8 mouse cellular contexts compared by ENCODE assay signal in the genomic region with DNA sequence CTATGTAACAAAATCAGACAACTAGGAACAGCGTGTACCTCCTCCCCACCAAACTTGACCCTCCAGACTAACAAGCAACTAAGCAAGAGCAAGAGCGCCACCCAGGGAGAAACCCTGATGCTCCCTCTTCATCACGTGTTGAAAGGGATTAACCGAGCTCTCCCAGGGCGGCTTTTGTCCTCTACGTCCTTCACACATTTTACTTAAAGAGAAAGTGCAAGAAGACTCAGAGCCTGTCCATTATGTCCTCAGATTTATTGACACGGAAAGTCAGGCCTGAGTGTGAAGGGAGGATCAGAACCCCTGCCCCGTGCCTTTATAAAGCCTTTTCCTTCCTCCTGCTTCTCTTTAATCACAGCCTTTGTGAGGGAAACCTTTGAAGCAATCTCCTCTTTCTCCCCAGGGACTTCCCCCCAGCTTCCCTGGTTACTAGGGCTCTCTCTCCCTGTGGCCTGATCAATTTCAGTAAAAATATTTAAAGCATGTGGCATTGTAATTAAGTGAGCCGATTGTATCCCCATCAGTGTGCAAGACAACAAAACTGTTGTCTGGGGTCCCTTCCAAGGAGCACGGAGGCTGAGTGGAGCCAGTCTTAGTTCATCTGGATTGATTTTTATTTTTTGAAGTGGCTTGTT.
DNase-seq lines count a peak whose midpoint lies in the region; ATAC-seq and TF ChIP-seq lines count a peak whose summit lies in the region.

No protein-coding gene starts in this region.

- no peaks in the 10 kb centered on the region for H3K36me3 ChIP-seq in forebrain, embryonic 11.5 days (ENCODE audit: control insufficient read depth, insufficient read depth, low read length)
- no peaks in the 10 kb centered on the region for H3K36me3 ChIP-seq in forebrain, embryonic 15.5 days
- H3K36me3 ChIP-seq in CH12.LX (replicated peaks in 1 of 2; ENCODE audit: control insufficient read depth in 1 of 2, insufficient read depth in 1 of 2, low read length in 1 of 2) = no peaks in the 10 kb centered on the region
- H3K36me3 ChIP-seq in heart, embryonic 12.5 days = no peaks in the 10 kb centered on the region

- in situ Hi-C loops in CH12.LX (cut with MboI; ENCODE audit: low pct_ligation_motif_present, low pct_unique_long_range_greater_than_20kb, low sequenced_read_pairs) = no loop called here

- no peak for TF ChIP-seq POLR2A in CH12.LX (IDR thresholded peaks at IDR 0.05; ENCODE audit: low read depth, low read length)

- no peak for TF ChIP-seq EP300 in CH12.LX (IDR thresholded peaks at IDR 0.05; ENCODE audit: low read length)

- TF ChIP-seq CTCF in CH12.LX (conservative IDR thresholded peaks at IDR 0.05 in 1 of 2, IDR thresholded peaks at IDR 0.05 in 1 of 2; ENCODE audit: low read depth in 2 of 2, low read length in 2 of 2) = peak in 1 of 2 experiments; percentile 60; a peak in 2 of 4 replicates

- no peak overlapping the region for H3K27ac ChIP-seq in forebrain, embryonic 11.5 days (ENCODE audit: low read depth, low read length)
- H3K27ac ChIP-seq in forebrain, embryonic 15.5 days (replicated peaks) = no peak overlapping the region
- no peak overlapping the region for H3K27ac ChIP-seq in CH12.LX (ENCODE audit: insufficient read depth, low read depth)
- H3K27ac ChIP-seq in heart, embryonic 12.5 days (ENCODE audit: poor library complexity, severe bottlenecking) = no peak overlapping the region

- H3K9me3 ChIP-seq in forebrain, embryonic 11.5 days (ENCODE audit: control insufficient read depth, low read length) = no peaks in the 10 kb centered on the region
- H3K9me3 ChIP-seq in forebrain, embryonic 15.5 days = no peaks in the 10 kb centered on the region
- H3K9me3 ChIP-seq in CH12.LX (replicated peaks; ENCODE audit: low read length) = no peaks in the 10 kb centered on the region
- H3K9me3 ChIP-seq in heart, embryonic 12.5 days (replicated peaks) = no peaks in the 10 kb centered on the region

- TF ChIP-seq RAD21 in CH12.LX (IDR thresholded peaks at IDR 0.05; ENCODE audit: low read depth, low read length) = peak; percentile 58

- peak; percentile 76 for ATAC-seq in forebrain, embryonic 11.5 days (replicated peaks; ENCODE audit: low FRiP score)
- no peak for ATAC-seq in forebrain, embryonic 15.5 days (replicated peaks)
- ATAC-seq in heart, embryonic 12.5 days (ENCODE audit: insufficient number of reproducible peaks, low FRiP score) = no peak

- peaks cover 29% of the 10 kb centered on the region for H3K27me3 ChIP-seq in forebrain, embryonic 11.5 days (ENCODE audit: control insufficient read depth, insufficient read depth, low read length)
- H3K27me3 ChIP-seq in forebrain, embryonic 15.5 days = peaks cover 18% of the 10 kb centered on the region
- H3K27me3 ChIP-seq in CH12.LX (replicated peaks) = no peaks in the 10 kb centered on the region
- H3K27me3 ChIP-seq in heart, embryonic 12.5 days (replicated peaks) = peaks cover 27% of the 10 kb centered on the region

- no peak overlapping the region; the same call in 1 of the 2 replicates for H3K9ac ChIP-seq in forebrain, embryonic 11.5 days (ENCODE audit: low read length)
- no peak overlapping the region for H3K9ac ChIP-seq in forebrain, embryonic 15.5 days (replicated peaks)
- no peak overlapping the region for H3K9ac ChIP-seq in CH12.LX (ENCODE audit: insufficient read depth, low read depth)
- 0 out of 2 replicates have a peak overlapping the region, but pooled peaks have one; percentile 8 for H3K9ac ChIP-seq in heart, embryonic 12.5 days

- peak overlapping the region; percentile 3; the same call in 1 of the 2 replicates for H3K4me2 ChIP-seq in forebrain, embryonic 11.5 days (ENCODE audit: low read depth, low read length, severe bottlenecking)
- no peak overlapping the region for H3K4me2 ChIP-seq in forebrain, embryonic 15.5 days (replicated peaks)
- peak overlapping the region; percentile 33; the same call in 1 of the 2 replicates for H3K4me2 ChIP-seq in CH12.LX (ENCODE audit: insufficient read depth, low read depth, poor library complexity, severe bottlenecking)
- H3K4me2 ChIP-seq in heart, embryonic 12.5 days = no peak overlapping the region; the same call in 1 of the 2 replicates

- no peak overlapping the region for H3K4me3 ChIP-seq in forebrain, embryonic 11.5 days (ENCODE audit: low read depth, low read length)
- H3K4me3 ChIP-seq in forebrain, embryonic 15.5 days = no peak overlapping the region
- H3K4me3 ChIP-seq in CH12.LX (replicated peaks in 1 of 3; ENCODE audit: low read depth in 2 of 3, low read length in 2 of 3, poor library complexity in 1 of 3) = no peak overlapping the region
- H3K4me3 ChIP-seq in heart, embryonic 12.5 days = no peak overlapping the region

- peaks cover 4% of the 10 kb centered on the region; the same call in 1 of the 2 replicates for H3K4me1 ChIP-seq in forebrain, embryonic 11.5 days (replicated peaks; ENCODE audit: control insufficient read depth, insufficient read depth, low read length)
- no peaks in the 10 kb centered on the region for H3K4me1 ChIP-seq in forebrain, embryonic 15.5 days
- no peaks in the 10 kb centered on the region; a peak in 1 of 4 replicates for H3K4me1 ChIP-seq in CH12.LX (ENCODE audit: control insufficient read depth in 1 of 2, insufficient read depth in 2 of 2)
- peaks cover 11% of the 10 kb centered on the region for H3K4me1 ChIP-seq in heart, embryonic 12.5 days (replicated peaks)

- peak; percentile 73 for DNase-seq in forebrain, embryonic 11.5 days (ENCODE audit: low spot score)
- DNase-seq in CH12.LX (ENCODE audit: extremely low read depth) = no peak
- peak; percentile 84 for DNase-seq in embryo, embryonic 10 days (ENCODE audit: low spot score)
- peak; percentile 78 to 80 for DNase-seq in kidney, postnatal 36 days
- DNase-seq in ovary, postnatal 14 days (ENCODE audit: low spot score) = peak; percentile 33
- no peak for DNase-seq in thymus, postnatal 0 days (ENCODE audit: low spot score)

- WGBS in forebrain, embryonic 11.5 days = under 1% methylated on average over 10 of the region's 10 CpGs
- WGBS in forebrain, embryonic 15.5 days = 3% methylated on average over 10 of the region's 10 CpGs
- WGBS in heart, embryonic 12.5 days = 12% methylated on average over 10 of the region's 10 CpGs

- dilution Hi-C loops in CH12.LX (cut with MboI; ENCODE audit: extremely low pct_ligation_motif_present, extremely low pct_unique_long_range_greater_than_20kb, low sequenced_read_pairs) = no loop called here

- H3K79me2 ChIP-seq in CH12.LX (replicated peaks; ENCODE audit: control insufficient read depth, extremely low read depth, insufficient read depth, poor library complexity, severe bottlenecking) = no peaks in the 10 kb centered on the region

TF ChIP-seq in CH12.LX, 34 proteins besides CTCF, POLR2A, EP300 and RAD21:
- TF ChIP-seq HCFC1 (IDR thresholded peaks at IDR 0.05; ENCODE audit: low read depth, low read length) = no peak
- no peak for TF ChIP-seq SIN3A (IDR thresholded peaks at IDR 0.05; ENCODE audit: low read length)
- TF ChIP-seq CHD2 (IDR thresholded peaks at IDR 0.05; ENCODE audit: low read length) = no peak
- TF ChIP-seq POLR2AphosphoS2 (IDR thresholded peaks at IDR 0.05; ENCODE audit: low read depth, low read length) = no peak
- TF ChIP-seq MYC (IDR thresholded peaks at IDR 0.05; ENCODE audit: low read depth, low read length) = no peak
- no peak for TF ChIP-seq TCF12 (IDR thresholded peaks at IDR 0.05; ENCODE audit: low read depth, low read length)
- no peak for TF ChIP-seq IRF4 (IDR thresholded peaks at IDR 0.05; ENCODE audit: low read depth, low read length)
- no peak for TF ChIP-seq ZMIZ1 (IDR thresholded peaks at IDR 0.05; ENCODE audit: low read depth, low read length)
- no peak for TF ChIP-seq ZNF384 (IDR thresholded peaks at IDR 0.05; ENCODE audit: low read depth, low read length)
- peak; percentile 50 for TF ChIP-seq BHLHE40 (IDR thresholded peaks at IDR 0.05; ENCODE audit: low read depth, low read length)
- peak; percentile 50 for TF ChIP-seq SMC3 (IDR thresholded peaks at IDR 0.05; ENCODE audit: low read depth, low read length)
- TF ChIP-seq CHD1 (IDR thresholded peaks at IDR 0.05; ENCODE audit: low read depth, low read length) = no peak
- TF ChIP-seq RCOR1 (conservative IDR thresholded peaks at IDR 0.05; ENCODE audit: low read depth, low read length) = no peak
- no peak for TF ChIP-seq NELFE (IDR thresholded peaks at IDR 0.05; ENCODE audit: low read depth, low read length)
- TF ChIP-seq KAT2A (IDR thresholded peaks at IDR 0.05; ENCODE audit: insufficient replicate concordance, low read length) = no peak
- no peak for TF ChIP-seq MAFK (IDR thresholded peaks at IDR 0.05; ENCODE audit: insufficient replicate concordance, low read length)
- TF ChIP-seq E2F4 (IDR thresholded peaks at IDR 0.05; ENCODE audit: insufficient replicate concordance, low read depth, low read length) = no peak
- TF ChIP-seq MEF2A (IDR thresholded peaks at IDR 0.05; ENCODE audit: borderline replicate concordance, low read depth, low read length) = no peak
- 0 out of 2 replicates have a peak, but pooled peaks have one; percentile 6 for TF ChIP-seq USF1 (IDR thresholded peaks at IDR 0.05; ENCODE audit: low read depth, low read length)
- no peak for TF ChIP-seq MAZ (IDR thresholded peaks at IDR 0.05; ENCODE audit: low read depth, low read length)
- TF ChIP-seq ETS1 (conservative IDR thresholded peaks at IDR 0.05; ENCODE audit: low read depth, low read length) = no peak

Comparison
In these comparisons a context has a peak if more than half of its experiments do, and no peak if none do; other contexts are left out.
1. H3K4me2 ChIP-seq: peak in forebrain, embryonic 11.5 days (single experiment) and CH12.LX (single experiment); none in forebrain, embryonic 15.5 days (single experiment) and heart, embryonic 12.5 days (single experiment).
2. DNase-seq: peak in forebrain, embryonic 11.5 days (single experiment), embryo, embryonic 10 days (single experiment), kidney, postnatal 36 days (2 of 2) and ovary, postnatal 14 days (single experiment); none in CH12.LX (single experiment) and thymus, postnatal 0 days (single experiment).